Mouse (Mus musculus) cortical plate, adult 2 months (tissue): ENCODE data around the gene Emc10.
A peak's percentile ranks its signal among the peaks of the same experiment; 100 is the strongest.

ENCODE experiments used
- CTCF ChIP-seq: fragments of 200-500 bp; IDR thresholded peaks from 2 replicates; pipeline ENCODE4 v1.5.1; 2011; ENCODE audit warnings: mild to moderate bottlenecking, control low read depth, low read length; ENCODE audit not compliant: insufficient read depth; ENCODE audit errors: extremely low read depth
- POLR2A ChIP-seq: fragments of 200-500 bp; IDR thresholded peaks from 2 replicates; pipeline ENCODE4 v1.6.1; 2011; ENCODE audit warnings: mild to moderate bottlenecking, low read length, control low read depth; ENCODE audit not compliant: insufficient read depth; ENCODE audit errors: extremely low read depth

DNA sequence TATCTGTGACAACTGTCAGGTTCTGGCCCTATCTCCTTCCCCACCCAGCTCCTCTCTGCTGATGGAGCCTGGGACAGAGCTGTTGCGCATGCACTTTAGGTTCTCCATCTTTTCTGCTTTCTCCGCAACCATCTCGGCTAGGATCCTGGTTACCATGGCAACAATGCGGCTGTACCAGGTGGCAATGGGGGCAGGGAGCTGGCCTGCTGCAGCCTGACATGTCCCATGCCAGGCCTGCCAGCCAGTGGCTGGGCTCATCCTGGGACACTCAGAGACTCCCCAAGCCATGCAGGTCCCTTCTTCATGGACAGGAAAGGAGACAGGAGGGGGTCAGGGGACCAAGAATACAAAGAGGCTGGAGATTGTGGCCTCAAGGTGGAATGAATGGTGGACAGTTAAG is 31.8 kb downstream of the Emc10 start:
- TF ChIP-seq CTCF = no peak
- TF ChIP-seq POLR2A = 0 out of 2 replicates have a peak, but pooled peaks have one; percentile 35
